Comparison of ENCODE assay signal across 8 mouse cellular contexts in genomic region chr13:97197932-97198562, GRCm38 (mm10). TPM values are rescaled to one million over a fixed set of nuclear protein-coding genes. Genes with fewer than 3 reads are reported as not detected.
DNase-seq lines count a peak whose midpoint lies in the region; ATAC-seq and TF ChIP-seq lines count a peak whose summit lies in the region.

Gene Hexb, minus strand, starts transcription at chr13:97198357.

- peak within 1 kb of the TSS; percentile 87 for H3K4me2 ChIP-seq in embryonic facial prominence, embryonic 15.5 days (replicated peaks)
- peak within 1 kb of the TSS; percentile 92 for H3K4me2 ChIP-seq in limb, embryonic 15.5 days
- H3K4me2 ChIP-seq in midbrain, postnatal 0 days (ENCODE audit: low read depth, low read length, poor library complexity, severe bottlenecking) = peak within 1 kb of the TSS; percentile 91

- peak; percentile 93 for ATAC-seq in embryonic facial prominence, embryonic 15.5 days (ENCODE audit: insufficient number of reproducible peaks, low FRiP score, low TSS enrichment, low read depth)
- peak; percentile 88 for ATAC-seq in limb, embryonic 15.5 days (ENCODE audit: insufficient number of reproducible peaks, low FRiP score, low TSS enrichment, low read depth)
- peak; percentile 86 for ATAC-seq in midbrain, postnatal 0 days (ENCODE audit: low FRiP score)

- no peaks in the 10 kb centered on the region for H3K4me1 ChIP-seq in bone marrow, adult 2 months (ENCODE audit: control insufficient read depth, insufficient read depth, low read length)
- H3K4me1 ChIP-seq in embryonic facial prominence, embryonic 15.5 days = 0 out of 2 replicates have a peak, but pooled peaks cover 3% of the 10 kb centered on the region
- peaks cover 11% of the 10 kb centered on the region for H3K4me1 ChIP-seq in limb, embryonic 15.5 days
- no peaks in the 10 kb centered on the region for H3K4me1 ChIP-seq in midbrain, postnatal 0 days (ENCODE audit: insufficient read depth, low read length)

- peak within 1 kb of the TSS; percentile 62 for H3K9ac ChIP-seq in embryonic facial prominence, embryonic 15.5 days
- H3K9ac ChIP-seq in limb, embryonic 15.5 days = peak within 1 kb of the TSS; percentile 65
- H3K9ac ChIP-seq in midbrain, postnatal 0 days (replicated peaks; ENCODE audit: low read length, poor library complexity, severe bottlenecking) = peak within 1 kb of the TSS; percentile 67

- no peaks in the 10 kb centered on the region for H3K9me3 ChIP-seq in embryonic facial prominence, embryonic 15.5 days (replicated peaks)
- no peaks in the 10 kb centered on the region for H3K9me3 ChIP-seq in limb, embryonic 15.5 days
- no peaks in the 10 kb centered on the region for H3K9me3 ChIP-seq in midbrain, postnatal 0 days (ENCODE audit: low read length)

- under 1% methylated on average over 45 of the region's 45 CpGs for WGBS in bone marrow, adult 2 months
- WGBS in embryonic facial prominence, embryonic 15.5 days = under 1% methylated on average over 45 of the region's 45 CpGs
- WGBS in limb, embryonic 15.5 days = under 1% methylated on average over 45 of the region's 45 CpGs
- under 1% methylated on average over 44 of the region's 45 CpGs for WGBS in midbrain, postnatal 0 days

- DNase-seq in B cell, adult 2 months = peak; percentile 95
- DNase-seq in heart, adult 8-10 months (ENCODE audit: low spot score) = peak; percentile 97
- peak; percentile 97 for DNase-seq in kidney, adult 9 months
- peak; percentile 81 for DNase-seq in midbrain, postnatal 0 days (ENCODE audit: low spot score)
- DNase-seq in spleen, postnatal 10 days (ENCODE audit: low spot score in 2 of 2) = peak; percentile 74 to 89

- no peaks in the 10 kb centered on the region for H3K36me3 ChIP-seq in embryonic facial prominence, embryonic 15.5 days
- no peaks in the 10 kb centered on the region for H3K36me3 ChIP-seq in limb, embryonic 15.5 days
- H3K36me3 ChIP-seq in midbrain, postnatal 0 days (ENCODE audit: insufficient read depth, low read length) = no peaks in the 10 kb centered on the region

- no peak for TF ChIP-seq CTCF in bone marrow, adult 2 months (IDR thresholded peaks at IDR 0.05; ENCODE audit: control insufficient read depth, insufficient read depth, low read length)
- TF ChIP-seq CTCF in midbrain, postnatal 0 days (IDR thresholded peaks at IDR 0.05) = peak; percentile 53

- H3K27ac ChIP-seq in bone marrow, adult 2 months (ENCODE audit: control insufficient read depth, insufficient read depth, low read depth, low read length, poor library complexity) = peak within 1 kb of the TSS; percentile 82
- H3K27ac ChIP-seq in embryonic facial prominence, embryonic 15.5 days (replicated peaks) = peak within 1 kb of the TSS; percentile 63
- H3K27ac ChIP-seq in limb, embryonic 15.5 days = peak within 1 kb of the TSS; percentile 76
- H3K27ac ChIP-seq in midbrain, postnatal 0 days (ENCODE audit: low read depth, low read length) = peak within 1 kb of the TSS; percentile 59; the same call in 1 of the 2 replicates

- no peaks in the 10 kb centered on the region for H3K27me3 ChIP-seq in embryonic facial prominence, embryonic 15.5 days
- H3K27me3 ChIP-seq in limb, embryonic 15.5 days = no peaks in the 10 kb centered on the region
- H3K27me3 ChIP-seq in midbrain, postnatal 0 days (ENCODE audit: insufficient read depth, low read length) = no peaks in the 10 kb centered on the region

- peak; percentile 84; the same call in 1 of the 2 replicates for TF ChIP-seq POLR2A in bone marrow, adult 2 months (IDR thresholded peaks at IDR 0.05; ENCODE audit: borderline replicate concordance, control insufficient read depth, low read depth, low read length)

- H3K4me3 ChIP-seq in bone marrow, adult 2 months (replicated peaks; ENCODE audit: control insufficient read depth, low read depth, low read length) = peak within 1 kb of the TSS; percentile 84
- H3K4me3 ChIP-seq in embryonic facial prominence, embryonic 15.5 days (replicated peaks) = peak within 1 kb of the TSS; percentile 62
- H3K4me3 ChIP-seq in limb, embryonic 15.5 days = peak within 1 kb of the TSS; percentile 77
- H3K4me3 ChIP-seq in midbrain, postnatal 0 days (ENCODE audit: low read depth, low read length) = peak within 1 kb of the TSS; percentile 73

RNA-seq across cellular contexts. Expression of gene Hexb, which starts in this region (rescaled TPM):
- polyA plus RNA-seq in bone marrow, adult 2 months (2011; ENCODE audit: insufficient read depth, insufficient read length, low replicate concordance, missing spikeins) = 16.7 and 35.7 TPM in 2 replicates
- 46.0 and 49.6 TPM in 2 replicates for polyA plus RNA-seq in embryonic facial prominence, embryonic 15.5 days (2015; fragmentation: Nextera tagmentation; extraction: Ambion mirVana)
- 10 to 100 TPM; 20.9 to 25.2 (median 22.4) TPM for total RNA-seq in heart, adult 8-10 months (2022)
- 63.1 and 65.7 TPM in 2 replicates for polyA plus RNA-seq in limb, embryonic 15.5 days (2015; fragmentation: Nextera tagmentation; extraction: Ambion mirVana)
- 55.1 and 70.5 TPM in 2 replicates for total RNA-seq in midbrain, postnatal 0 days (2014; rRNA removed)
- polyA plus RNA-seq in midbrain, postnatal 0 days (2015; fragmentation: Nextera tagmentation; extraction: Ambion mirVana) = 57.7 and 59.7 TPM in 2 replicates

Comparison
In these comparisons a context has a peak if more than half of its experiments do, and no peak if none do; other contexts are left out.
1. Peak in every context shown above with its lines: DNase-seq, ATAC-seq, H3K4me3 ChIP-seq and H3K27ac ChIP-seq.